Mouse (Mus musculus): ENCODE data around the gene Nfe2l2.

DNA sequence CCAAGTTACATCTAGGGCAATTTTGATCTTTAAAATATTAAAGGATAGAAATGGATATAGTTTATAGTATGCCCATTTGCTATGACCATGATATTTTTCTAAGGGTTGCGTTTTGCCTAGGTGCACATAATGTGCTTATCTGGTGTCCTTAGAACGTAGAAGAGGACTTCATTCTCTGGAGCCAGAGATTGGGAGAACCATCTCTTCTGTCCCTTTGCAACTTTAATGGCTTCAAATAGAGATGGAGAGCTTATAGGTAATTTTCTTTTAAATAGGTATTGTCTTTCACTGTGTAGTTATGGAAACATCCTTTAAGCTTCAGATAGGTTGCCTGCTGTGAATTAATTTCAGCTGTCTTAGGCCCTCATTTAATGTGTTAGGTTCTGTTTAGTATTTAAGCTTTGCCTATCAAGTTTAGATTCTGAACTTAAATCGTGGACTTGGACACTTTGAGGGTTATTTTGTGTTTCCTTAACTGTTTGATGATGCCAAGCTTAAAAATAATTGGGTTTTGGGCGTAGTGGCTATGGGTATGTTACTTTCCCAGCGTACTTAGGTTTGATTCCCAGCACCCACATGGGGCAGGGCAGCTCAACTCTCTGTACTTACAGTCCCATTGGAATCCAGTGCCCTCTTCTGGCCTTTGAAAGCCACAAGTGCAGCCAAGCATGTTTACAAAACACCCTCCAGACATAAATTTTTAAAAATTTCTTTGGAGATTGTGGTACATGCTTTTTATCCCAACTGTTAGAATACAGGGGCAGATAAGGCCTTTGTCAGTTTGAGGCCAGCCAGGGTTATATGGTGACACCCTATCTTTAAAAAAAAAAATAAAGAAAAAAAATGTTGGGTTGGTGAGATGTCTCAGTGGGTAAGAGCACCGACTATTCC is 33.8 kb downstream of the Nfe2l2 start:
- no peak for TF ChIP-seq CTCF (IDR thresholded peaks at IDR 0.05; ENCODE audit: borderline replicate concordance, control insufficient read depth, extremely low read depth, insufficient read depth, low read length, poor library complexity)
- TF ChIP-seq POLR2A (IDR thresholded peaks at IDR 0.05; ENCODE audit: control insufficient read depth, extremely low read depth, insufficient read depth, low read length, poor library complexity), result no peak

All from thymus, adult 2 months (tissue).